Mouse (Mus musculus) bone marrow, adult 2 months (tissue): ENCODE measurements around the gene Sh3glb2.

Experiments
- CTCF ChIP-seq: fragments of 200-500 bp; IDR thresholded peaks from 2 replicates; pipeline ENCODE4 v1.5.1; 2011; ENCODE audit warnings: low read length, control low read depth; ENCODE audit not compliant: control insufficient read depth, insufficient read depth
- POLR2A ChIP-seq: fragments of 200-500 bp; IDR thresholded peaks from 2 replicates; pipeline ENCODE4 v1.6.1; 2011; ENCODE audit warnings: low read depth, mild to moderate bottlenecking, control low read depth, low read length, borderline replicate concordance; ENCODE audit not compliant: control insufficient read depth

DNA sequence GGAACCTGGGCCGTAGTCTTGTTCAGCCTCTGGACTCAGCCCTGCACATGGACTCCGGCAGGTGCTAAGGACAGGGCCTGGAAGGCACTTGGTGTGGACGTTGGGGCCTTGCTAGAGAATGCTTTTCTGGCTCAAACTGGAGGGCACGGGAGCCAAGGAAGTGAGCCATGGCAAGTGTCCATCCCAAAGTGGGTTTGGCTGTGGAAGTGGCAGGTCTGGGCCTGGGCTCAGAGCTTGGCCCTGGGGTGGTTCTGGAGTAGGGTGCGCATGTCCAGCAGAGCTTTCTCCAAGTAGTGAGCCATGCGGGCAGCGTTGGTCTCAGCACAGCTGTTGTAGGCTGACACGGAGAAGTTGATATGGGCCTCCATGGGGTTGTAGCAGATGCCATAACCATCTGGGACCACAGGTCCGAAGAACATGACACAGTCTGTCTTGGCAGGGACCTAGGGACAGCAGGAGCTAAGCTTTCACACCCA, 43.3 kb upstream of the Sh3glb2 start:
- no peak for TF ChIP-seq CTCF
- TF ChIP-seq POLR2A, result no peak
